Mouse (Mus musculus) T-helper 17 cell (primary cell): ENCODE results near the gene Gcnt3.

Experiments used
- in situ Hi-C, 2 experiments: fragments of 300-600 bp; cut with MboI, MseI; formaldehyde crosslinking; loops; 1 replicate in 1 of 2; 2 replicates in 1 of 2; pipeline ENCODE4 v1.15.1; 2025; ENCODE audit warnings: high pct_unique_total_duplicates in 2 of 2

Gene Gcnt3

GRCm38 (mm10) chr9:70037988-70038387, at the start of gene Gcnt3:
TSS of gene Gcnt3 (minus strand) at chr9:70038088.
- in situ Hi-C loops = no loop called here

GRCm38 (mm10) chr9:70087379-70087778, 49.5 kb upstream of the Gcnt3 start:
- in situ Hi-C loops = no loop called here

DNA sequence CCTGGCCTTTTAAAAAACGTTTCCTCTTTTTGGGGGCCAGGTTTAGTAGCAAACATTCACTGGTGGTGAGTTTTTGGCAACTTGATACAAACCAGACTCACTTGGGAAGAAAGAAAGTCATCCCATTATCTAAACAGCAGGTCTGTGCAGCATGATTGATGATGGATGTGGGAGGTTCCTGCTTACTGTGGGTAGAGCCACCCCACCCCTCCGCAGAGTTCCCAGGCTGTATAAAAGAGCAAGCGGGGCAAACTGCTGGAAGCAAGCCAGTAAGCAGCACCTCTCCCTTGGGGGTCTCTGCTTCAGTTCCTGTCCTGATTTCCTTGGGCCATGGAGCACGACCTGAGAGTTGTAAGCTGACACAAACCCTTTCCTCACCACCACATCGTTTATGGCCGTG, 48.2 kb upstream of the Gcnt3 start:
- in situ Hi-C loops = no loop called here

GRCm38 (mm10) chr9:70084107-70084506, 46.2 kb upstream of the Gcnt3 start:
- in situ Hi-C loops = no loop called here

GRCm38 (mm10) chr9:70082357-70083204, 44.7 kb upstream of the Gcnt3 start:
- in situ Hi-C loops = no loop called here

GRCm38 (mm10) chr9:70081767-70082166, 43.9 kb upstream of the Gcnt3 start:
- in situ Hi-C loops = no loop called here

- in situ Hi-C loops = no loop called here
Observed at GRCm38 (mm10) chr9:70080976-70081375, 43.1 kb upstream of the Gcnt3 start.

DNA sequence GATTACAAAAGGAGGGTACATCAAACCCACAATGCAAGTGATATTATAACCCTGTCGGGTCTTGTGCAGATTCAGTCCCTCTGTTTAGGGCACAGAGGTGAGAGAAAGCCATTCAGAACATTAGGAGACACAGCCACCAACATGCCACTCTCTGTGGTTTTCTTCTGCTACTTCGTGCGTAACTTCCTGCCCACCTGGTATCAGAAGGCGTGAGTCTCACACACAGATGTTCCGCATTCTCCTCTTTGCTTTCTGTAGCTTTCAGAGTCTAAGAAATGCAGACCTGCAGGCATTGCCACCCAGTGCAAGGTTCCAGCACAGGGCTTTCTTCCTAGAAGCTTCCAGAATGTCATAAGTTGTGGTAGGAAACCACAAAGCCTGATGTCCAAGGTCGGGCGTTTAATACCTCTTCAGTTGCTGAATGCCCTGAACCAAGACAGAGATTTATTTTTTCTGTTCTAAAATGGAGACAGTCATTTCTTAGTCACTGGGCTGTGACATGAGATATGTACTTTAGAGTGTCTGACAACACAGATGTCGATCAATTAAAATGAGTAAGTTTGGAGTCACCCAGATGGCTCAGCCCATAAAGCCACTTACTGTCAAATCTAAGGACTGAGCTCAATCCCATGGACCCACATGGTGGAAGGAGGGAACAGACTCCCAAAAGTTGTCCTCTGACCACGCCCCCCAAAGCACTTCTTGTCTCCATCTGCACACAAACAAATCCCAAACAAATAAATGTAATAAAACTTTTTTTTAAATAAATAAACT, 42.3 kb upstream of the Gcnt3 start:
- in situ Hi-C loops = no loop called here

- in situ Hi-C loops = loop anchor here in 1 of 2 experiments (5.0 kb wide), 1 partner anchor 51 kb away; no protein-coding TSS in a partner anchor
Observed at GRCm38 (mm10) chr9:70078034-70078433, 40.1 kb upstream of the Gcnt3 start.

GRCm38 (mm10) chr9:70077170-70077569, 39.3 kb upstream of the Gcnt3 start:
- in situ Hi-C loops = loop anchor here in 1 of 2 experiments (5.0 kb wide), 1 partner anchor 50 kb away; no protein-coding TSS in a partner anchor

DNA sequence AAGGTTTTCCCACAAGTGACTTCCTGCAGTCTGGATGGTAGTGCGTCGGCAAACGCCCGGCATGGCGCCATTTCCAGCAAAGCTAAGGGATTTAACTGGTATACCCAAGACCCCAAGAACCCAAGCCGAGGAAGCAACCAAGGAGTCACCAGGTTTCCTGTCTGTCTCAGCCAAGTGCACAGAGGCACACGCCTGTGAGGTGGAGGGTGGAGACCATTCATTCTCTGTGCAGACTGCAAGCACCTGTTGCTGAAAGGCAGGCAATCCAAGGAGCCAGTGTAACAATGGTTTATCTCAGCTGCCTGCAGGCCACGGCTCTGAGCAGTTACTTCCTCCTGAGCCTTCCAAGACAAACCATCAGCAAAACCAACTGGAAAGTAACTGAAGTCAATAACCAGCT, 34.5 kb upstream of the Gcnt3 start:
- in situ Hi-C loops = no loop called here

- in situ Hi-C loops = no loop called here
Observed at GRCm38 (mm10) chr9:70069961-70070435, 32.1 kb upstream of the Gcnt3 start.

GRCm38 (mm10) chr9:70067497-70067896, 29.6 kb upstream of the Gcnt3 start:
- in situ Hi-C loops = no loop called here

- in situ Hi-C loops = no loop called here
Observed at GRCm38 (mm10) chr9:70062012-70062411, 24.1 kb upstream of the Gcnt3 start.

GRCm38 (mm10) chr9:70053411-70053810, 15.5 kb upstream of the Gcnt3 start:
- in situ Hi-C loops = no loop called here

GRCm38 (mm10) chr9:70052730-70053129, 14.8 kb upstream of the Gcnt3 start:
- in situ Hi-C loops = no loop called here

- in situ Hi-C loops = no loop called here
Observed at GRCm38 (mm10) chr9:70049839-70050238, 12.0 kb upstream of the Gcnt3 start.

GRCm38 (mm10) chr9:70049416-70049783, 11.5 kb upstream of the Gcnt3 start:
- in situ Hi-C loops = no loop called here

DNA sequence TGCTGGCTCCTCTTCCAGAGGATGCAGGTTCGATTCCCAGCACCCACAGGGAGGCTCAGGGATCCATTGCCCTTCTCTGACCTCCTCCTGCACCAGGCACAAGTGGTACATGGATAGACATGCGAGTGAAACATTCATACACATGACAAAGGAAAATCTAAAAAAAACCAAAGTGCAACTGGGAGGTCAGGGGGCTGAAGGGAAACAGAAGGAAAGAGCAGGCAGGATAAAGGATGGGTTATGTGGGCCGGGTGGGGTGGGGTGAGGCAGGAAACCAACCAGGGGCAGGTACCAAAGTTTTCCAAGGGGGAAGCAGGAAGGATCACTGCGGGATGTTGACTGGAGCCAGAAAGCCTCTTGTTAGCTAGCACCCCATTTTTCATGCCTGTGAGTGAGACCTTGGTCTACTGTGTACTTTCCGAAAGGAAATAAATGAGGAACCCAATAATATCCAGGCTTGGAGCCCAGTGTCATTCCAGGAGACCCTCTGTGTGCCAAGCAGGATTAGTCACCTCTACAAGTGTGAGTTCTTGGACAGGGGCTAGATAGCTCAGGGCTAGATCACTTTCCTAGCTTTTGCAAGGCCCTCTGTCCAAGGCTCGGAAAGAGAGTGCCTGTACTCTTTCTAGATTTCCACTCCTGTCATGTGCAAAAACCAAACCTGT, 11.0 kb upstream of the Gcnt3 start:
- in situ Hi-C loops = no loop called here

GRCm38 (mm10) chr9:70048280-70048679, 10.4 kb upstream of the Gcnt3 start:
- in situ Hi-C loops = no loop called here

GRCm38 (mm10) chr9:70047839-70048238, 10.0 kb upstream of the Gcnt3 start:
- in situ Hi-C loops = no loop called here

GRCm38 (mm10) chr9:70046255-70046654, 8.4 kb upstream of the Gcnt3 start:
- in situ Hi-C loops = no loop called here
